Mouse (Mus musculus): Measurements from ENCODE around the gene Calcr. TPM values are rescaled to one million over a fixed set of nuclear protein-coding genes. Genes with fewer than 3 reads are reported as not detected.
A peak's percentile ranks its signal among the peaks of the same experiment; 100 is the strongest.
"Not testable (repeated sequence)": the region's sequence is repeated elsewhere in the genome, so short reads cannot be mapped to it uniquely, and the experiment has no call there.

Gene Calcr
- 1.4 and 1.8 TPM in 2 replicates for polyA plus RNA-seq (2015; fragmentation: Nextera tagmentation; extraction: Ambion mirVana)

DNA sequence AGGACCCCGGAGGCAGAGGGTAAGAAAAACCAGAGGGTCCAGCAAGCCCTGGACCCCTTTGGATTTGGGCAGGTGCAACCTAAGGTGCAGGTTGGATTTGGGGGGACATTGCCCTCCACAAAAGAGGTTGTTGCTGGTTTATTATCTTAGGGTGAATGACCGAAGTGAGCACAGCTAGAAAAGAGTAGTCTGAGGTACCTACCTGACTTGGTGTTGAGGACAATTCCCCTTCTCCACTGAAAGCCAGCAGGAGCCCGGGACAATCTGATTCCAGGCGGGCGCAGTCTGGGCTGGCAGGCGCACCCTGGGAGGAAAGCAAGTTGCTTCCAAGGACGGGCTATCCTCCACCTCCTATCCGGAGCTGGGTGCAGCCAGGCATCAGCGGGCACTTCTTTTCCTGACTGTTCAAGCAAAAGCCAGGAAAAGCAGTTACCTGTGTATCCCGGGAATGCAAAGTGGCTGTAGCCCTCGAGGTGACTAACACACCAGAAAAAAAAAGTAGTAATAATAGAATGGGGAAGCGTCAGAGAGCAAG is at the start of gene Calcr:
Gene Calcr (minus strand): TSS at position 485 of the 535 bp plus-strand sequence.
- 2% methylated on average over 12 of the region's 12 CpGs for WGBS
- Histone ChIP-seq H3K9me3 (replicated peaks) (no peaks in the 10 kb centered on the region), H3K4me3 (replicated peaks) (peak within 1 kb of the TSS; percentile 50), H3K4me1 (peaks cover 15% of the 10 kb centered on the region), H3K27ac (replicated peaks) (no peak within 1 kb of the TSS), H3K27me3 (replicated peaks) (peaks cover 47% of the 10 kb centered on the region), H3K9ac (replicated peaks) (no peak within 1 kb of the TSS), H3K36me3 (no peaks in the 10 kb centered on the region), H3K4me2 (peak within 1 kb of the TSS; percentile 99)
- ATAC-seq (ENCODE audit: low FRiP score): no peak

DNA sequence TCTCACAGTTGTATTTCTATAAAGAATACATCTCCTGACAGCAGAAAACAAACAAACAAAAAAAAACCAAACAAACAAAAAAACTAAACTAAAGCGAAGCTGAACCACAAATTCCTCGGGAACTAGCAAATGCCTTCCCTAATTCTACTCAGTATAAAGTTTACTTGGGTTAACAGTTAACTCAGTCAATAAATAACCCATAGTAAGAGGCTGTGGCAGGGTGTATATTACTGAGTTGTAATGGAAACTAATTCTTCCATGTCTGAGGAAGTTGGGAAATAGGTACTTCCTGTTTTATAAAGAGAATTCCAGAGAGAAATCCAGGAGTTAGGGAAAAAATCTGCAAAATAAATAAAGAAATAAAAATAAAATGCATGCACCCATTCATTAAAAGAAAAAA is 3.0 kb upstream of the Calcr start:
- no peak overlapping the region for H3K9ac ChIP-seq (replicated peaks)
- no peak overlapping the region for H3K27ac ChIP-seq (replicated peaks)
- no peak overlapping the region for H3K4me3 ChIP-seq (replicated peaks)
- no peak overlapping the region for H3K4me2 ChIP-seq
- ATAC-seq (ENCODE audit: low FRiP score): no peak
- H3K27me3 ChIP-seq (replicated peaks): peaks cover 38% of the 10 kb centered on the region
- WGBS: 86% methylated on average over 2 of the region's 2 CpGs
- no peaks in the 10 kb centered on the region for H3K36me3 ChIP-seq
- H3K4me1 ChIP-seq: peaks cover 15% of the 10 kb centered on the region
- no peaks in the 10 kb centered on the region for H3K9me3 ChIP-seq (replicated peaks)

DNA sequence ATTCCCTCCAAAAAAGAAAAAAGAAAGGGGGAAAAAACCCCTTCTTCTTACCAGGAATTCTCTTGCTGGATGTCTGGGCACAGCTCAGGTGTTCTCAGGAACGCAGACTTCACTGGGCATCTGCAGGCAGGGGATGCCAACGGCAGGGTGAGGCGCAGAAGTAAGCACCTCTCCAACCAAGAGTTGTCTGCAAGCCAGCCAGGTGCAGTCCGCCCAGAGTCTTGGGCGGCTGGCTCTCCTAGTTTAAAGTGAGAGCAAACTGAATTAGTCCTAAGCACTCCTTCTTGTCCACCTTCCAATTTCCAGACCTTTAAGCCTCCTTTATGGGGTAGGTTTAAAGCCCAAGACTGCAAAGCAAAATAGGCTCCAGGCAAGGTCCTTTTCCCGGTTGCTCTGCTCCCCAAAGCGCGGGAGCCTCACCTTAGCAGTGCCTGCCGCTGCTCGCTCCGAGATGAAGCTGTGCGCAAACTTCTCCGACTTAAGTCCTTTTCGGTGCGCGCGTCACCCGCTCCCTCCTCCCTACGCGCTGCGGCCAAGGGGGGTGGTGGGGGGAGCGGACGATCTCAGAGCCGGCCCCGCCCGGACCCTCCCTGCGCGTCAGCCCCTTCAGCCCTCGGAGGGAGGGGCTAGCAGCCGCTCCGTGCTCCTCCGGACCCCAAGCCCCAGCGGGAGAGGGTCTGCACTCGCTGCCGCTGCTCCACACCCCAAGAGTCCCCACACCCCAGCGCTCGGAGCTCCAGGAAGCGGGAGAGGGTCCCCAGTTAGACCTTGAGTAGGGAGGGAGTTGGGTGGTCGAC is 1.1 kb downstream of the Calcr start:
- Histone ChIP-seq H3K9me3 (replicated peaks) (no peaks in the 10 kb centered on the region), H3K4me1 (peaks cover 15% of the 10 kb centered on the region), H3K27ac (replicated peaks) (no peak overlapping the region), H3K4me3 (replicated peaks) (peak overlapping the region; percentile 50), H3K36me3 (no peaks in the 10 kb centered on the region), H3K4me2 (peak overlapping the region; percentile 99), H3K9ac (replicated peaks) (no peak overlapping the region), H3K27me3 (replicated peaks) (peaks cover 47% of the 10 kb centered on the region)
- peak; percentile 68; the same call in 1 of the 2 replicates for ATAC-seq (ENCODE audit: low FRiP score)
- WGBS: under 1% methylated on average over 38 of the region's 39 CpGs

DNA sequence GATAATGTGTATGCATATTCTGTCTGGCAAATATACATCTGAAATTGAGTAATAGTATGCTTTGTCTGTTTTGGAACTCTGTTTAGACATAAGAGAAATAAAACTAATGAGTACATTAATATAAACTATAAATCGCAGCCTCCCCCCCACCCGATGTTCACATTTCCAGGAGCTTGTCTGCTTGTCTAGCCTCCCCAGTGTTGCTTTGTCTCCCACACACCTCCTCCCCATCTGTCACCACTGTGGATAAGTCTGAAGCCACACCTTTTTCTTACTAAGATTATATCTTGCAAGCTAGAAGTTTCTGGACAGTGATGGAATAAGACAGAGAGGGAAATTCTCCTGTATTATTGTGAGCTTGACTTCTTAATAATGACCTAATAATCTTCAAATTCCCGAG is 12.9 kb downstream of the Calcr start:
- H3K27ac ChIP-seq (replicated peaks): no peak overlapping the region
- no peak overlapping the region for H3K4me3 ChIP-seq (replicated peaks)
- ATAC-seq (ENCODE audit: low FRiP score): no peak
- H3K27me3 ChIP-seq (replicated peaks): no peaks in the 10 kb centered on the region
- H3K9ac ChIP-seq (replicated peaks): no peak overlapping the region
- H3K4me2 ChIP-seq: no peak overlapping the region
- no peaks in the 10 kb centered on the region for H3K4me1 ChIP-seq
- 88% methylated on average over 3 of the region's 3 CpGs for WGBS
- H3K36me3 ChIP-seq: no peaks in the 10 kb centered on the region
- H3K9me3 ChIP-seq (replicated peaks): no peaks in the 10 kb centered on the region

DNA sequence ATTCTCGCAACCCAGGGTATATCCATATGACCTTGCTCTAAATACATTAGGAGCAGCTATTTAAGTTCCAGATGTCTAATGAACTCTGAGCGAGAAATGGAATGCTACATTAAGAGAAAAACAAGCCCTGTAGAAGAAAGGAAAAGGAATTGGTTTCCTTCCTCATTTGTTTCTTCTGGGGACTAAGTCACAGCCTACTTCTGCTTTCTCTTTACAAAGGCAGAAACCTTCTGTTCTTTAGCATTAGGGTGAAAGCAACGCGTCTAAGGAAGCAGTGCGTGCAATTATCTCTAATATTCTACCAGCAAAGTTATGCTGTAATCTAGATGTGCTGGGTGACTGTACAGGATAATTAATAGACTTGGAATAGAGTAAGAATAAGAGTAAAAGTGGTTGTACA is 14.9 kb downstream of the Calcr start:
- H3K4me1 ChIP-seq: no peaks in the 10 kb centered on the region
- no peaks in the 10 kb centered on the region for H3K9me3 ChIP-seq (replicated peaks)
- 88% methylated on average over 5 of the region's 5 CpGs for WGBS
- no peaks in the 10 kb centered on the region for H3K36me3 ChIP-seq
- H3K27me3 ChIP-seq (replicated peaks): no peaks in the 10 kb centered on the region
- no peak overlapping the region for H3K4me2 ChIP-seq
- no peak overlapping the region for H3K4me3 ChIP-seq (replicated peaks)
- ATAC-seq (ENCODE audit: low FRiP score): no peak
- no peak overlapping the region for H3K9ac ChIP-seq (replicated peaks)
- H3K27ac ChIP-seq (replicated peaks): no peak overlapping the region

DNA sequence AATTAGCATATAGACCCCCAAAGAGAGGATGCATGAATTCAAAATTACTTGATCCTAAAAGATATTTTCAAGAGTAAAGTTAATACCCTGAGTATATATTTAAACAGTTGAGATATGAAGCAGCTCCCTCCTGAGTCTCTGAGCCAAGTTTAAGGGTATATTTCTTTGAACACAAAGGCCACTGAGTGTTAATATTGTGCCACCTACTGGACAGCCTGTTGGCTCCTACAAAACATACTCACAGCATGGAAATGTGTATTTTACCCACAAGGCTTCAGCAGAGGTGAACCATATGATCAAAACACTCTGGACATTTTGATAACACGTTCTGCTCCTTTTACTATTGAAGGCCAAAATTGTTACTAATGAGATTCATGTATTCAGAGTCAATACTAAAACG is 19.0 kb downstream of the Calcr start:
- no peak for ATAC-seq (ENCODE audit: low FRiP score)
- H3K9ac ChIP-seq (replicated peaks): no peak overlapping the region
- 37% methylated on average over 2 of the region's 2 CpGs for WGBS
- no peak overlapping the region for H3K4me2 ChIP-seq
- no peak overlapping the region for H3K4me3 ChIP-seq (replicated peaks)
- no peaks in the 10 kb centered on the region for H3K36me3 ChIP-seq
- no peak overlapping the region for H3K27ac ChIP-seq (replicated peaks)
- no peaks in the 10 kb centered on the region for H3K4me1 ChIP-seq
- H3K9me3 ChIP-seq (replicated peaks): no peaks in the 10 kb centered on the region
- no peaks in the 10 kb centered on the region for H3K27me3 ChIP-seq (replicated peaks)

DNA sequence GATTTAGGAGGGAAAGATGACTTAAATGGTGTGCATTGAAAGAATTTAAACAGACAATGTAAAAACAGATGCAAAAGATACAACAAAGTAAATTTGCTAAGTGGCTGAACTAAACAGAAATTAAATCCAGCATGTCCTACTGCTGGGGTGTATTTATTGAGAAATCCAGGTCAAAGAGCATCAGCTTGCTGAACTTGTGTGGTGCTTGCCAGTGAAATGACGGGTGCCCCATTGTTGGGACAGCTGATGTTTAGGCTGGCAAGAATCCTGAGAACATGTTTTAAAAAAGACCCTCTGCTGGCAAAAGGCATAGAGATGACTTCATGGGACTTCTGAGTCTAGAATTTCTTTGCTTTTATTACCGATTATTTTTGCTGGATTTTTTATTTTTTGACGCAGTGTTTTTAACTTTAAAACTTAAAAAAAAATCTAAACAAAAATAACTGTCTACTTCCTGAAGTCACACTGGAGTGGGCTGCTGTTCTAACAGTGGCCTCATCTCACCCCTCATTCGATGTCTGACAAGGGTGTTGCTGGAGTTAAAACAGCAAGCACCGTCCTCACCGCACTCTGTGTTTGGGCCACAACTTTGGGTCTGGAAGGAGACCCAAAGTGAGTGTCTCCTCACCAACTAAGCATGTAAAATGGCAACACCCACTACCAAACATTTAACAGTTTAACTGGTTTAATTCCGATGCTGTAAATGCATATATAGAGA is 22.4 kb downstream of the Calcr start:
- Histone ChIP-seq H3K27me3 (replicated peaks) (no peaks in the 10 kb centered on the region), H3K27ac (replicated peaks) (no peak overlapping the region), H3K4me1 (no peaks in the 10 kb centered on the region), H3K9ac (replicated peaks) (no peak overlapping the region), H3K4me3 (replicated peaks) (no peak overlapping the region), H3K9me3 (replicated peaks) (no peaks in the 10 kb centered on the region), H3K4me2 (no peak overlapping the region), H3K36me3 (no peaks in the 10 kb centered on the region)
- no peak for ATAC-seq (ENCODE audit: low FRiP score)
- WGBS: 81% methylated on average over 7 of the region's 7 CpGs

DNA sequence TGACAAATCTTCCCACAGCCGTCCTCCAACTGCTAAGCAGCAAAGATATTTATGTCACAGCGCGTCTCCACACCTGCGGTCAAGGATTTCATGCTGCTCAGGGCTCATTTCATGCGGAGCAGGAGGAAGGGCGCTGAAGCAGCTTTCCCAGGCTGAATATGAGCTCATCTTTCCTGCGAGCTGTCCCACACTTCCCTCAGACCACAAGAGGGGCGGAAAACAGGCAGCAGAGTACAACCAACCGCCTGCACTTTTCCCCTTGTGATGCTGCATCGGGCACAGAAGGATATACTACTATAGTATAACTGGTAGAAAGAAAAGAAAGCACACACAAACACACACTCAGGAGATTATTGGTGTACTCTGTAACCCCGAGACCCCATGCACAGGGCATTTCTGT is 23.2 kb downstream of the Calcr start:
- 51% methylated on average over 11 of the region's 11 CpGs for WGBS
- Histone ChIP-seq H3K36me3 (no peaks in the 10 kb centered on the region), H3K4me2 (no peak overlapping the region), H3K9me3 (replicated peaks) (no peaks in the 10 kb centered on the region), H3K4me3 (replicated peaks) (no peak overlapping the region), H3K27ac (replicated peaks) (no peak overlapping the region), H3K27me3 (replicated peaks) (no peaks in the 10 kb centered on the region), H3K9ac (replicated peaks) (no peak overlapping the region), H3K4me1 (no peaks in the 10 kb centered on the region)
- no peak for ATAC-seq (ENCODE audit: low FRiP score)

DNA sequence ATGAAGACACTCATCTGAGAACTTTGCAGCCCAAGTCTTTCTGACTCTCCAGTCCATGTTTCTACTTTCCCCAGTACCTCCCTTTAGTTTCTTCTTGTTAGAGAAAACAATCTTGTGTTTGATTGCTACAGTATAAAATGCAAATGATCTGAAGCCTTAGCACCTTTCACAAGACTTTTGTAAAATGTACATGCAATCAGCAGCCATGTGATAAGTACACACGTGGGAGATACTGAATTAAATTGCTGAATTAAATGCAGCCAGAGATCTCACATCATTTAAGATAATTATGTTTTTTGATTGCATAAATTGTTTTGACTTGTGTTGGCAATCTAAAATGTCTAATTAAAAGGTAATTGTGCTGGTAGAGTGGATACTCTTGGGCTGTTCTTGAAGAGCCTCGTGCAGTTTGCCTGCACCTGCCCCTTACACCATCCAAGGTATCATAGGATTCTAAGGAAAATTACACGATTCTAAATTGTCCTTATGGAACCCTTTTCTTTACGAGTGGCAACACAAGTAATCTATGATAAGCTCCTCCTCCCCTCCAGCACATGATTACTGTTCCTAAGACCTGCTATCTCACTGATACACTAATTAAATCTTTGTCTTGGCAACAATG is 34.2 kb downstream of the Calcr start:
- WGBS: 52% methylated on average over 4 of the region's 4 CpGs
- no peaks in the 10 kb centered on the region for H3K27me3 ChIP-seq (replicated peaks)
- H3K9me3 ChIP-seq (replicated peaks): no peaks in the 10 kb centered on the region
- no peak overlapping the region for H3K4me2 ChIP-seq
- H3K4me1 ChIP-seq: no peaks in the 10 kb centered on the region
- ATAC-seq (ENCODE audit: low FRiP score): peak; percentile 84
- H3K9ac ChIP-seq (replicated peaks): no peak overlapping the region
- H3K4me3 ChIP-seq (replicated peaks): no peak overlapping the region
- H3K36me3 ChIP-seq: no peaks in the 10 kb centered on the region
- H3K27ac ChIP-seq (replicated peaks): no peak overlapping the region

DNA sequence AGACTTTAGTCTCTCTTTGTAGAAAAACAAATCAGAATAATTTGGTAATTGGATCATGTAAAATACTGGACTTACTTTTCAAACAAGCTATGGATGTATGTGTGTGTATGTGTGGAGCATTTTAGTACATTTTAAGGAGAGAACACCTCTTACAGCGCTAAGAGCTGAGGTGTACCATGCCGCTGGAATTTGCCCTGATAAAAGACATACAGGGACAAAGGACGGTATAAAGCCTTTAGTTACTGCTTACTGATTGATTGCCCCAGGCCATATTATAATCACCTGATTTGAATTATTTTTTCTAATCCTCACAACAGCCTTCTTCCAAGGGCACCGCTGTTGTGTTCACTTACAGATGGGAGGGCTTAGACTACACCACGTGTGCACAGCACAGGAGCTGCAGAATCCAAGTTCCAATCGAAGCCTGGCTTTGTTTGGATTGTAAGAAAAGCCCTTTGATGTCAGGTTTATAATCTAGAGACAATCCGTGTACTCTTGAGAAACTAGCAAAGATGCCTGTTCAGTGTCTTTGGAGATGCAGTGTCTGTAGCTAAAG is 76.3 kb downstream of the Calcr start:
- Histone ChIP-seq H3K4me3 (replicated peaks) (no peak overlapping the region), H3K4me1 (no peaks in the 10 kb centered on the region), H3K9me3 (replicated peaks) (no peaks in the 10 kb centered on the region), H3K27ac (replicated peaks) (no peak overlapping the region), H3K36me3 (no peaks in the 10 kb centered on the region), H3K4me2 (no peak overlapping the region), H3K27me3 (replicated peaks) (no peaks in the 10 kb centered on the region), H3K9ac (replicated peaks) (no peak overlapping the region)
- ATAC-seq (ENCODE audit: low FRiP score): no peak
- 70% methylated on average over 7 of the region's 7 CpGs for WGBS

DNA sequence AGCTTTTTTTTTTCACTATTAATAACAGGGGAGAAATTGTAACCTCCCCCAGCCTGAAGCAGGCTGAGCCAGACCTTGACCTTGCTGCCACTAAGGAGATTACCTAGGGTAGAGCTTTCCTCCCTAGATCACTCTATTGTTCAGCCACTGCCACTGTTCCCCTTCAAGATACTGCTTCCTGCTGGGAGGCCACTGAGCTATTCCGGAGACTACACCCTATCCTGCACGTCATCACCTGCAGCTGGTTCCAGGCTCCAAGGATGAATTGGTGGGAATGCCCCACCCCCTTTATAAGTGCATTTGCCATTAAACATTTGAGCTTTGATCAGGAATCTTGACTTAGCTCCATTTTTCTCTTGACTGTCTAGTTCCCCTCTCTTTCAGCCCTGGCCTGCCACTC is 86.2 kb downstream of the Calcr start:
- H3K36me3 ChIP-seq; H3K27ac ChIP-seq (replicated peaks); H3K27me3 ChIP-seq (replicated peaks); ATAC-seq (ENCODE audit: low FRiP score); H3K4me2 ChIP-seq; H3K9ac ChIP-seq (replicated peaks); H3K4me1 ChIP-seq; H3K4me3 ChIP-seq (replicated peaks); H3K9me3 ChIP-seq (replicated peaks): not testable (repeated sequence)
- 32% methylated on average over 2 of the region's 2 CpGs for WGBS

Data from neural tube, embryonic 15.5 days (tissue).